Mouse (Mus musculus) brain, embryonic 14.5 days (tissue): ENCODE results near the gene Lmbr1l.

Experiments
- CTCF ChIP-seq: fragments of 200-500 bp; IDR thresholded peaks from 2 replicates; pipeline ENCODE4 v1.5.1; 2012; ENCODE audit warnings: inconsistent platforms, mild to moderate bottlenecking, moderate library complexity, borderline replicate concordance; ENCODE audit not compliant: insufficient read depth, insufficient read length; ENCODE audit errors: extremely low read depth
- POLR2A ChIP-seq: fragments of 200-500 bp; IDR thresholded peaks from 2 replicates; pipeline ENCODE4 v1.6.1; 2012; ENCODE audit warnings: mild to moderate bottlenecking, inconsistent platforms, borderline replicate concordance; ENCODE audit not compliant: poor library complexity, insufficient read depth, insufficient read length, severe bottlenecking; ENCODE audit errors: extremely low read depth

DNA sequence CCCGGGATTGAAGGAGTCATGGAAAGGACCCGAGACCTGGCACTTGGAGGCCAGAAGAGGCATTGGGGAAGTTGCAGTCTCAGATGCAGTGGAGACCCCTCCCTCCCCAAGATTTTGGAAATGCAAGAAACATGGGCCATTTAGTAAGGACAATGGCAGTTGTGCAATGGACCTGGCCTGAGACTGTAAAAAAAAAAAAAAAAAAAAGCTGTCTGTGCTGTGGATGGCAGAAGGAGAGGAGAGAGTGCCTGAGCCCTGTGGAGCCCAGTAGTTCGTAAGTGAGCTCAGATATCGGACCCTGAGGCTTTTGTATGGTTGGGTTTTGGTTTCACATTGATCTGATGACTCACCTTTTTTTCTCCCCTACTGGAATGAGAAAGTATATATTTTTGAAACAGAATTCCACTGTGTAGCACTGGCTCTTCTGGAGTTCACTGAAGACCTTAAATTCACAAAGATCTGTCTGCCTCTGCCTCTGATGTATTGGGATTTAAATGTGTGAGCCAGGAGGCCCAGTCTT, 40.9 kb upstream of the Lmbr1l start:
- TF ChIP-seq CTCF, result no peak
- no peak for TF ChIP-seq POLR2A
